Mouse (Mus musculus) layer of hippocampus, adult 8-10 months (tissue): ENCODE measurements around the gene Gm5617. TPM values are rescaled to one million over a fixed set of nuclear protein-coding genes. Genes with fewer than 3 reads are reported as not detected.
A peak's percentile ranks its signal among the peaks of the same experiment; 100 is the strongest.
"Not testable (repeated sequence)": the region's sequence is repeated elsewhere in the genome, so short reads cannot be mapped to it uniquely, and the experiment has no call there.

Source experiments
- DNase-seq, 2 experiments: peaks; one replicate each; pipeline ENCODE4 v3.0.0; 2022; ENCODE audit warnings: low spot score in 2 of 2
- total RNA-seq, 4 experiments: library from RNA; stranded (reverse); gene quantifications; 2 replicates each; pipeline ENCODE4 v1.2.4; 2022

Gene Gm5617
- total RNA-seq = 10 to 100 TPM; 10.2 to 17.4 (median 11.0) TPM

- DNase-seq = peak; percentile 93
Observed at GRCm38 (mm10) chr9:48494817-48495547, at the start of gene Gm5617, which contains the start of gene Rbm7. Gene Gm5617 (plus strand): TSS chr9:48495442. Gene Rbm7 (minus strand): TSS chr9:48495299.

- DNase-seq = no peak
Observed at GRCm38 (mm10) chr9:48447783-48448209, 47.4 kb upstream of the Gm5617 start.

GRCm38 (mm10) chr9:48450066-48450465, 45.2 kb upstream of the Gm5617 start:
- no peak for DNase-seq

- DNase-seq = no peak
Observed at GRCm38 (mm10) chr9:48455961-48456360, 39.3 kb upstream of the Gm5617 start.

GRCm38 (mm10) chr9:48458879-48459278, 36.4 kb upstream of the Gm5617 start:
- DNase-seq = no peak

GRCm38 (mm10) chr9:48459391-48459790, 35.9 kb upstream of the Gm5617 start:
- no peak for DNase-seq

- DNase-seq = no peak
Observed at GRCm38 (mm10) chr9:48460720-48461119, 34.5 kb upstream of the Gm5617 start.

GRCm38 (mm10) chr9:48461545-48461944, 33.7 kb upstream of the Gm5617 start:
- DNase-seq = no peak

- no peak for DNase-seq
Observed at GRCm38 (mm10) chr9:48465671-48466070, 29.6 kb upstream of the Gm5617 start.

GRCm38 (mm10) chr9:48466804-48467203, 28.4 kb upstream of the Gm5617 start:
- peak in 1 of 2 experiments; percentile 62 for DNase-seq

- DNase-seq = not testable (repeated sequence)
Observed at GRCm38 (mm10) chr9:48467471-48467870, 27.8 kb upstream of the Gm5617 start.

GRCm38 (mm10) chr9:48472441-48473025, 22.7 kb upstream of the Gm5617 start:
- no peak for DNase-seq

- no peak for DNase-seq
Observed at GRCm38 (mm10) chr9:48473131-48473530, 22.1 kb upstream of the Gm5617 start.

GRCm38 (mm10) chr9:48474367-48474766, 20.9 kb upstream of the Gm5617 start:
- DNase-seq = no peak

- DNase-seq = no peak
Observed at GRCm38 (mm10) chr9:48476236-48477165, 18.7 kb upstream of the Gm5617 start.

- DNase-seq = no peak
Observed at GRCm38 (mm10) chr9:48478808-48479207, 16.4 kb upstream of the Gm5617 start.

GRCm38 (mm10) chr9:48479838-48480410, 15.3 kb upstream of the Gm5617 start:
- DNase-seq = no peak

GRCm38 (mm10) chr9:48480411-48481213, 14.6 kb upstream of the Gm5617 start, which contains the start of gene Rexo2:
Gene Rexo2 (minus strand): TSS chr9:48480623.
- DNase-seq = peak; percentile 92 to 95

- DNase-seq = no peak
Observed at GRCm38 (mm10) chr9:48481214-48482134, 13.8 kb upstream of the Gm5617 start.
